Mouse (Mus musculus): ENCODE data around the gene Tha1.

DNA sequence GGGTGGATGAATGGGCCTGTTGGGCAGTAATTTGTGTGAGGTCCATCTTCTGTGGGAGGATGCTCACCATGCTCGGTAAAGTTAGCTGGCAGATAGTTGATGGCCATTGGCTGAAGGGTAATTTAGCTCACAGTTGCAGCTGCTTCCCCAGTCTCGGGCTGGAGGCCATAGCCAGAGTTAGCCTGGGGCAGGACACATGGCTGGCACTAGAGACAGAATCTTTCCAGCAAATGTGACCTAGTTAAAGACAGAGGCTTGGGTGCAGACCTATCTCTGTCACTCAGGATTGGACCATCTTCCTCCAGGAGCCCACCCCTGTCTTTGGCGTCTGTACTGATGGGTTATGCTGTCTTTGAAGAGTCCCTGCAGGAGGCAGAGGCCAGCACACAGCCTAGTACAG is 14.9 kb downstream of the Tha1 start:
- TF ChIP-seq EP300 (IDR thresholded peaks at IDR 0.05; ENCODE audit: insufficient read depth, low read depth, low read length) (no peak), CTCF (IDR thresholded peaks at IDR 0.05) (no peak), POLR2A (IDR thresholded peaks at IDR 0.05; ENCODE audit: insufficient read depth, low read depth, low read length) (no peak)

Measured in heart, adult 2 months (tissue).